Mouse (Mus musculus) layer of hippocampus, adult 2 months (tissue): Measurements from ENCODE around the gene Eml6. TPM values are rescaled to one million over a fixed set of nuclear protein-coding genes. Genes with fewer than 3 reads are reported as not detected.
A peak's percentile ranks its signal among the peaks of the same experiment; 100 is the strongest.
"Not testable (repeated sequence)": the region's sequence is repeated elsewhere in the genome, so short reads cannot be mapped to it uniquely, and the experiment has no call there.

ENCODE experiments used
- DNase-seq, 2 experiments: peaks; one replicate each; pipeline ENCODE4 v3.0.0; 2022; ENCODE audit warnings: low spot score in 2 of 2
- H3K27ac ChIP-seq: fragments of 200-600 bp; 2 replicates; pipeline ENCODE4 v1.8.1; 2022
- H3K4me3 ChIP-seq: fragments of 200-600 bp; 2 replicates; pipeline ENCODE4 v1.8.1; 2022; ENCODE audit warnings: mild to moderate bottlenecking
- CTCF ChIP-seq: fragments of 200-600 bp; conservative IDR thresholded peaks from 2 replicates; pipeline ENCODE4 v1.8.1; 2022; ENCODE audit warnings: antibody characterized with exemption, mild to moderate bottlenecking, moderate library complexity
- total RNA-seq, 2 experiments: library from RNA; stranded (reverse); gene quantifications; 2 replicates each; pipeline ENCODE4 v1.2.3; 2021

Gene Eml6
- total RNA-seq, 2 experiments from 2014 or later: 30.6 to 32.6 TPM

- no peak overlapping the region for H3K4me3 ChIP-seq
- DNase-seq: no peak
- TF ChIP-seq CTCF: no peak
These were observed 141.5 kb downstream of the Eml6 start for GRCm38 (mm10) chr11:29884355-29884754.

GRCm38 (mm10) chr11:29883024-29883423 is 142.8 kb downstream of the Eml6 start:
- no peak overlapping the region for H3K27ac ChIP-seq
- H3K4me3 ChIP-seq: no peak overlapping the region
- TF ChIP-seq CTCF: no peak
- DNase-seq: no peak

More at GRCm38 (mm10) chr11:29884355-29884754, 141.5 kb downstream of the Eml6 start:
- no peak overlapping the region for H3K27ac ChIP-seq

- TF ChIP-seq CTCF: no peak
- peak overlapping the region; percentile 68 for H3K27ac ChIP-seq
- no peak for DNase-seq
- no peak overlapping the region for H3K4me3 ChIP-seq
These were observed 146.2 kb downstream of the Eml6 start for GRCm38 (mm10) chr11:29879641-29880040.

- no peak for TF ChIP-seq CTCF
These were observed 147.9 kb downstream of the Eml6 start for GRCm38 (mm10) chr11:29877981-29878380.

GRCm38 (mm10) chr11:29877280-29877679 is 148.6 kb downstream of the Eml6 start:
- DNase-seq: no peak
- no peak for TF ChIP-seq CTCF
- no peak overlapping the region for H3K4me3 ChIP-seq
- no peak overlapping the region for H3K27ac ChIP-seq

More at GRCm38 (mm10) chr11:29877981-29878380, 147.9 kb downstream of the Eml6 start:
- H3K4me3 ChIP-seq: no peak overlapping the region
- DNase-seq: no peak
- H3K27ac ChIP-seq: no peak overlapping the region

GRCm38 (mm10) chr11:29874781-29875180 is 151.1 kb downstream of the Eml6 start:
- not testable (repeated sequence) for H3K4me3 ChIP-seq, DNase-seq, H3K27ac ChIP-seq

GRCm38 (mm10) chr11:29870174-29870573 is 155.7 kb downstream of the Eml6 start:
- no peak overlapping the region for H3K4me3 ChIP-seq

GRCm38 (mm10) chr11:29864269-29864668 is 161.6 kb downstream of the Eml6 start:
- no peak overlapping the region for H3K27ac ChIP-seq
- H3K4me3 ChIP-seq: no peak overlapping the region
- no peak for DNase-seq
- no peak for TF ChIP-seq CTCF

More at GRCm38 (mm10) chr11:29870174-29870573, 155.7 kb downstream of the Eml6 start:
- no peak overlapping the region for H3K27ac ChIP-seq
- TF ChIP-seq CTCF: no peak
- no peak for DNase-seq

- TF ChIP-seq CTCF: peak; percentile 91
- DNase-seq: peak; percentile 29 to 65
- Histone ChIP-seq H3K27ac (peak overlapping the region; percentile 63), H3K4me3 (no peak overlapping the region)
These were observed 164.0 kb downstream of the Eml6 start for GRCm38 (mm10) chr11:29861750-29862397.

GRCm38 (mm10) chr11:29861040-29861439 is 164.8 kb downstream of the Eml6 start:
- DNase-seq: no peak
- H3K27ac ChIP-seq: no peak overlapping the region
- no peak overlapping the region for H3K4me3 ChIP-seq
- TF ChIP-seq CTCF: no peak

GRCm38 (mm10) chr11:29840606-29841227 is 185.1 kb downstream of the Eml6 start:
- DNase-seq: no peak
- H3K4me3 ChIP-seq: no peak overlapping the region
- peak overlapping the region; percentile 60; the same call in 1 of the 2 replicates for H3K27ac ChIP-seq
- no peak for TF ChIP-seq CTCF

GRCm38 (mm10) chr11:29839781-29840180 is 186.1 kb downstream of the Eml6 start:
- DNase-seq: no peak
- Histone ChIP-seq H3K4me3 (no peak overlapping the region), H3K27ac (peak overlapping the region; percentile 39; the same call in 1 of the 2 replicates)
- TF ChIP-seq CTCF: no peak

- Histone ChIP-seq H3K27ac (no peak overlapping the region), H3K4me3 (no peak overlapping the region)
- no peak for DNase-seq
- TF ChIP-seq CTCF: no peak
These were observed 188.8 kb downstream of the Eml6 start for GRCm38 (mm10) chr11:29837066-29837465.

GRCm38 (mm10) chr11:29827729-29828128 is 198.1 kb downstream of the Eml6 start:
- peak in 1 of 2 experiments; percentile 33 for DNase-seq
- peak overlapping the region; percentile 80 for H3K27ac ChIP-seq
- H3K4me3 ChIP-seq: no peak overlapping the region
- TF ChIP-seq CTCF: no peak
